In genomic region chr19:60617007-60617406, GRCm38 (mm10) we compare ENCODE assay signal across 22 mouse cellular contexts. TPM values are rescaled to one million over a fixed set of nuclear protein-coding genes. Genes with fewer than 3 reads are reported as not detected.
DNase-seq lines count a peak whose midpoint lies in the region; ATAC-seq and TF ChIP-seq lines count a peak whose summit lies in the region.
"Had no signal": no experiment of that assay in that cellular context is flagged by ENCODE, and none has a peak within 500 bp of the region (broad histone marks: within the 10 kb centered on the region; RNA-seq: fewer than 3 reads in every experiment).

No protein-coding gene starts in this region.

- no peak overlapping the region for H3K9ac ChIP-seq in stomach, postnatal 0 days (ENCODE audit: low read length)
- H3K9ac ChIP-seq: forebrain, embryonic 13.5 days; hindbrain, embryonic 12.5 days; intestine, embryonic 15.5 days had no signal

- no peak overlapping the region for H3K4me3 ChIP-seq in stomach, postnatal 0 days (ENCODE audit: low read depth, low read length)
- no peak overlapping the region for H3K4me3 ChIP-seq in hindbrain, embryonic 10.5 days
- H3K4me3 ChIP-seq: embryonic facial prominence, embryonic 10.5 days; forebrain, embryonic 13.5 days; hindbrain, embryonic 12.5 days; intestine, embryonic 15.5 days had no signal

- H3K9me3 ChIP-seq in stomach, postnatal 0 days (ENCODE audit: control insufficient read depth, low read length): no peaks in the 10 kb centered on the region
- no peaks in the 10 kb centered on the region for H3K9me3 ChIP-seq in hindbrain, embryonic 10.5 days
- H3K9me3 ChIP-seq: embryonic facial prominence, embryonic 10.5 days; forebrain, embryonic 13.5 days; hindbrain, embryonic 12.5 days; intestine, embryonic 15.5 days had no signal

- no peak overlapping the region for H3K27ac ChIP-seq in stomach, postnatal 0 days (replicated peaks)
- no peak overlapping the region for H3K27ac ChIP-seq in hindbrain, embryonic 10.5 days
- H3K27ac ChIP-seq: embryonic facial prominence, embryonic 10.5 days; forebrain, embryonic 13.5 days; hindbrain, embryonic 12.5 days; intestine, embryonic 15.5 days had no signal

- DNase-seq in 416B (ENCODE audit: low read depth): peak; percentile 67
- peak; percentile 46 for DNase-seq in R1 (ENCODE audit: low read depth, low spot score)
- DNase-seq in induced T-regulatory cell, adult 2 months (ENCODE audit: low read depth): peak; percentile 6
- no peak for DNase-seq in stomach, postnatal 0 days (ENCODE audit: low spot score)
- no peak for DNase-seq in hindbrain, embryonic 10.5 days (ENCODE audit: low spot score)
- DNase-seq in neural tube, embryonic 10.5 days (ENCODE audit: extremely low spot score, low spot score): no peak
- no peak for DNase-seq in right cerebral cortex, adult 2 months (ENCODE audit: low spot score in 2 of 2)
- DNase-seq: adrenal gland, postnatal 14 days; cerebellum, adult 11-12 months; cerebellum, adult 9-10 months; cerebellum, postnatal 25 days; gastrocnemius, postnatal 36 days; heart, adult 18-20 months; heart, postnatal 36 days; kidney, adult 18-20 months had no signal

- H3K4me1 ChIP-seq in stomach, postnatal 0 days (replicated peaks; ENCODE audit: control insufficient read depth, insufficient read depth): no peaks in the 10 kb centered on the region
- no peaks in the 10 kb centered on the region for H3K4me1 ChIP-seq in hindbrain, embryonic 10.5 days (replicated peaks)
- H3K4me1 ChIP-seq: embryonic facial prominence, embryonic 10.5 days; hindbrain, embryonic 12.5 days; intestine, embryonic 15.5 days had no signal

- no peak overlapping the region for H3K4me2 ChIP-seq in stomach, postnatal 0 days (replicated peaks; ENCODE audit: low read depth)
- H3K4me2 ChIP-seq: forebrain, embryonic 13.5 days; heart, embryonic 11.5 days; hindbrain, embryonic 12.5 days; intestine, embryonic 15.5 days had no signal

- WGBS in stomach, postnatal 0 days: 27% methylated on average over 1 of the region's 1 CpGs
- 54% methylated on average over 1 of the region's 1 CpGs for WGBS in hindbrain, embryonic 10.5 days

- TF ChIP-seq EP300 in stomach, postnatal 0 days (optimal IDR thresholded peaks at IDR 0.05): no peak

- TF ChIP-seq CTCF in stomach, postnatal 0 days (IDR thresholded peaks at IDR 0.05; ENCODE audit: low read depth): no peak

- H3K36me3 ChIP-seq in stomach, postnatal 0 days (ENCODE audit: control insufficient read depth, insufficient read depth, low read length): no peaks in the 10 kb centered on the region
- no peaks in the 10 kb centered on the region for H3K36me3 ChIP-seq in hindbrain, embryonic 10.5 days
- H3K36me3 ChIP-seq: embryonic facial prominence, embryonic 10.5 days; hindbrain, embryonic 12.5 days; intestine, embryonic 15.5 days had no signal

- ATAC-seq in stomach, postnatal 0 days (ENCODE audit: low FRiP score, low TSS enrichment): peak; percentile 68; the same call in 1 of the 2 replicates
- ATAC-seq: activated CD4-positive, CD25-positive, alpha-beta regulatory T cell, adult 4 months; forebrain, embryonic 13.5 days; hindbrain, embryonic 16.5 days; intestine, embryonic 15.5 days had no signal

- H3K27me3 ChIP-seq in stomach, postnatal 0 days (ENCODE audit: control insufficient read depth, insufficient read depth, low read length): no peaks in the 10 kb centered on the region
- H3K27me3 ChIP-seq in hindbrain, embryonic 10.5 days (ENCODE audit: insufficient read depth, poor library complexity, severe bottlenecking): no peaks in the 10 kb centered on the region
- H3K27me3 ChIP-seq: forebrain, embryonic 13.5 days; hindbrain, embryonic 12.5 days; intestine, embryonic 15.5 days had no signal

RNA-seq across cellular contexts. Expression of gene Cacul1, which starts 36.2 kb away (rescaled TPM):
- 10.9 and 11.0 TPM in 2 replicates for polyA plus RNA-seq in stomach, postnatal 0 days (2015; fragmentation: Nextera tagmentation; extraction: Ambion mirVana)
- polyA plus RNA-seq in hindbrain, embryonic 10.5 days (2016; fragmentation: Nextera tagmentation; extraction: Ambion mirVana): 23.1 and 25.1 TPM in 2 replicates

Comparison
In these comparisons a context has a peak if more than half of its experiments do, and no peak if none do; other contexts are left out.
1. DNase-seq: peak in 416B (single experiment), R1 (single experiment) and induced T-regulatory cell, adult 2 months (single experiment); none in stomach, postnatal 0 days (single experiment), hindbrain, embryonic 10.5 days (single experiment), neural tube, embryonic 10.5 days (single experiment) and right cerebral cortex, adult 2 months (0 of 2).